Mouse (Mus musculus): ENCODE measurements around the gene Scgb1a1.
"Not testable (repeated sequence)": the region's sequence is repeated elsewhere in the genome, so short reads cannot be mapped to it uniquely, and the experiment has no call there.

Gene Scgb1a1

GRCm38 (mm10) chr19:9100297-9101061 lies 12.7 kb upstream of the Scgb1a1 start:
- no peak for DNase-seq (ENCODE audit: low spot score in 2 of 2)

- no peak for DNase-seq (ENCODE audit: low spot score in 2 of 2)
These were observed 12.0 kb upstream of the Scgb1a1 start for GRCm38 (mm10) chr19:9099751-9100150.

- no peak for DNase-seq (ENCODE audit: low spot score in 2 of 2)
These were observed 9.7 kb upstream of the Scgb1a1 start for GRCm38 (mm10) chr19:9097441-9097840.

- no peak for DNase-seq (ENCODE audit: low spot score in 2 of 2)
These were observed 7.4 kb upstream of the Scgb1a1 start for GRCm38 (mm10) chr19:9095111-9095510.

- no peak for DNase-seq (ENCODE audit: low spot score in 2 of 2)
These were observed 3.0 kb upstream of the Scgb1a1 start for GRCm38 (mm10) chr19:9090709-9091108.

GRCm38 (mm10) chr19:9090191-9090590 lies 2.4 kb upstream of the Scgb1a1 start:
- DNase-seq (ENCODE audit: low spot score in 2 of 2), result no peak

GRCm38 (mm10) chr19:9083892-9084291 lies 3.9 kb downstream of the Scgb1a1 start:
- DNase-seq (ENCODE audit: low spot score in 2 of 2), result not testable (repeated sequence)

- DNase-seq (ENCODE audit: low spot score in 2 of 2), result no peak
These were observed 4.8 kb downstream of the Scgb1a1 start for GRCm38 (mm10) chr19:9083010-9083355.

- peak; percentile 83 to 89 for DNase-seq (ENCODE audit: low spot score in 2 of 2)
These were observed 5.4 kb downstream of the Scgb1a1 start for GRCm38 (mm10) chr19:9082191-9083009.

GRCm38 (mm10) chr19:9081311-9082190 lies 6.2 kb downstream of the Scgb1a1 start:
- no peak for DNase-seq (ENCODE audit: low spot score in 2 of 2)

- no peak for DNase-seq (ENCODE audit: low spot score in 2 of 2)
These were observed 7.8 kb downstream of the Scgb1a1 start for GRCm38 (mm10) chr19:9079916-9080315.

- DNase-seq (ENCODE audit: low spot score in 2 of 2), result no peak
These were observed 10.6 kb downstream of the Scgb1a1 start for GRCm38 (mm10) chr19:9076982-9077660.

- DNase-seq (ENCODE audit: low spot score in 2 of 2), result no peak
These were observed 11.7 kb downstream of the Scgb1a1 start for GRCm38 (mm10) chr19:9076035-9076434.

- DNase-seq (ENCODE audit: low spot score in 2 of 2), result no peak
These were observed 12.2 kb downstream of the Scgb1a1 start for GRCm38 (mm10) chr19:9075558-9075957.

GRCm38 (mm10) chr19:9074424-9074823 lies 13.3 kb downstream of the Scgb1a1 start:
- DNase-seq (ENCODE audit: low spot score in 2 of 2), result no peak

- no peak for DNase-seq (ENCODE audit: low spot score in 2 of 2)
These were observed 13.9 kb downstream of the Scgb1a1 start for GRCm38 (mm10) chr19:9073776-9074411.

GRCm38 (mm10) chr19:9072157-9072530 lies 15.6 kb downstream of the Scgb1a1 start:
- no peak for DNase-seq (ENCODE audit: low spot score in 2 of 2)

GRCm38 (mm10) chr19:9071456-9072156 lies 16.2 kb downstream of the Scgb1a1 start:
- DNase-seq (ENCODE audit: low spot score in 2 of 2), result peak in 1 of 2 experiments; percentile 45

- DNase-seq (ENCODE audit: low spot score in 2 of 2), result no peak
These were observed 17.4 kb downstream of the Scgb1a1 start for GRCm38 (mm10) chr19:9070316-9070715.

GRCm38 (mm10) chr19:9069687-9070307 lies 18.0 kb downstream of the Scgb1a1 start:
- no peak for DNase-seq (ENCODE audit: low spot score in 2 of 2)
